Mouse (Mus musculus) retina, adult 2 months (tissue): ENCODE measurements around the gene Acads.
A peak's percentile ranks its signal among the peaks of the same experiment; 100 is the strongest.
"Not testable (repeated sequence)": the region's sequence is repeated elsewhere in the genome, so short reads cannot be mapped to it uniquely, and the experiment has no call there.

Experiments
- DNase-seq: peaks from one replicate; pipeline ENCODE4 v3.0.0-alpha.2; 2012; ENCODE audit warnings: low read depth, low spot score

The Acads gene

DNA sequence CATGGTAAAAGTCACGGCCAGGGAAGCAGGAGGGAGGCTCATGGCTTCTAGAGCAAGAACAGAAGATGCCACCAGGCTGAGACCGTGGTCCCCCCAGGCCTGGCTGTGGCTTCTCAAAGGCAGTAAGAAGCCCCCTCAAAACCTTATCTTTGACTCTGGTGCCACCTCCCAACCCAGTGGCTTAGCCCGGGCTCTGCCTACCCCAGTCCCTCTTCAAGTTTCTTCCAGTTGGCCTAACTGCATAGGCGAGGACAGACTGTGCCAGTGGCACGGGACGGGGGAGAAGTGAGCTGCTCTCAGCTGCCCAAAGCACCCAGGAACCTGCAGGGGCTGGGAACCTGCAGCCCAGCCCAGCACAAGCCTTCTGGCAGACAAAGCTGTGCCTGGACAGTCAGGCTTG lies 5.5 kb upstream of the Acads start:
- no peak for DNase-seq

DNA sequence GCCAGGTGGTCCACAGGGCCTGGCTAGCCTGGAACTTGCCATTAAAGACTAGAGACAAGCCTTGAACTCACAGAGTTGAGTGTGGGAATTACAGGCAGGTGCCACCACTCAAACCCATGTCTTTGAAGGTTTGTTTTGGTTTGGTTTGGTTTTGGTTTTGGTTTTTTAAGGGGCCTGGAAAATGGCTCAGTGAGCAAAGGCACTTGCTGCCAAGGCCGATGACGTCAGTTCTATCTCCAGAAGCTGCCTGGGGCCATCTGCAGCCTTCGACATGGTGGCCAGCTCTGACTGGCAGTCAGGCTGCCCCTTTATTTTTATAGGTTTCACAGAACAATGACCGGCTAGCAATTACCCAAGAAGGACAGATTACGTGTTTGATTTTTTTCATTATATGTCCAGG lies 1.8 kb upstream of the Acads start:
- no peak for DNase-seq

DNA sequence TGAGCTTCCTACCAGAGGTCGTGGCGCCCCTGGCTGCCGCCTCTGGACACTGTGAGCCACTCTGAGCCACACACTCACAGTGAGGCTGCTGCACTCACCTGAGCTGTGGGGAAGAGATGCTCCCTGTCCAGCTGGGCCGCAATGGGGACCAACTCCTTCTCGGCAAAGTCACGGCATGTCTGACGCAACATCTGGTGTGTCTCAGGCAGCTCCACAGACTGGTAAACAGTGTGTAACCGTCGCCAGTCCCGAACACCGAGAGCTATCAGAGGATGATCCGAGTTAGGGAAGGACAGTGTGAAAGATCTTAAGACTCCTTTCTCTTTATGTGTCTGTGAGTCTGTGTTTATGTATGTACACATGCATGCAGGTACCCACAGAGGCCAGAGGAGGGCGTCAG lies 1.7 kb downstream of the Acads start:
- no peak for DNase-seq

DNA sequence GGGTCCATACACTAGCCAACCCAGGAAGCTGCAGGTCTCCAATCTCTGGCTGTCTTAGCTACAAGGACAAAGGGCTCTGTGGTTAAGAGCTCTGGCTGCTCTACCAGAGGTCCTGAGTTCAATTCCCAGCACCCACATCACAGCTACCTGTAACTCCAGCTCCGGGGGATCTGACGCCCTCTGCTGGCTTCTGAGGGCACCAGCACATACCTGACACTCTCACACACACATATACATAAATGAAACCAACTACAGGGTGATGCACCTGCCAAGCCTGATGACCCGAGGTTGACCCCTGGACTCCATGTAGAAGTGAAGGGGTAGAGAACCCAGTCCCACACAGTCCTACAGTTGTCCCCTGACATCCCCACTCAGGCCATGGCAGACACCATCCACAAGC lies 2.7 kb downstream of the Acads start:
- no peak for DNase-seq

DNA sequence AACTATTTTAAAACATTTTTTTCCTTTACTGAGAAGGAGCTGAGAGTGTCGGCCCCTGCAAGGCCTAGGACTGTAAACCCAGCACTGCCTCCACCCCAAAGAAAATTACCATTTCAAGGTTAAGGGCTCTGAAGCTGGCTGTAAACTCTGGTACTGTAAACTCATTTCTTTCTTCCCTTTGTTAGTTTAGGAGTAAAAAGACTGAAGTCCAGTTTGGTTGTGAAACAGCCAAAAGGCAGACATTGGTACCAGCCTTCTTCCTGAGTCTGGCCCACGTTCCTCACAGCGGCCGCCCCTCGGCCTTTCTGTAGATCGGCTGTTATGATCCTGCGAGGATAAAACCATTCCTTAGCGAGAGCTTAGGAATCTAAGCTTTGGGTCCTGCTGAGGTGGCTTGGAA lies 4.6 kb downstream of the Acads start:
- DNase-seq = no peak

DNA sequence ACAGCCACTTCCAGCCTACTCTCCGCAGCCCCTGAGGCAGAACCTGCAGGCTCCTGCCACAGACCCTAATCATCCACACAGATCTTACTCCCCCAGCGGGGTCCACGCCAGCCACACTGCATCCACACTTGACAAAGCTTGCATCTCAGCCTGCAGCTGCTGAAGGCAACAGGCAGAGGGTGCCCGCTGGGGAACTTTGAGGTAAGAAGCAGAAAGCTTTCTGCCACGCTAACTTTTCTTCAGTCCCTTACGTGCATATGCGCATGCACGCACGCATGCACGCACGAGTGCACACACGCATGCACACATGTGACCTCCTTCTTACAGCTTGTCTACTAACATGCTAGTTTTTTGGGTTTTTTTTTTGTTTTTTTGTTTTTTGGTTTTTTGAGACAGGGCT lies 5.9 kb downstream of the Acads start:
- no peak for DNase-seq

DNA sequence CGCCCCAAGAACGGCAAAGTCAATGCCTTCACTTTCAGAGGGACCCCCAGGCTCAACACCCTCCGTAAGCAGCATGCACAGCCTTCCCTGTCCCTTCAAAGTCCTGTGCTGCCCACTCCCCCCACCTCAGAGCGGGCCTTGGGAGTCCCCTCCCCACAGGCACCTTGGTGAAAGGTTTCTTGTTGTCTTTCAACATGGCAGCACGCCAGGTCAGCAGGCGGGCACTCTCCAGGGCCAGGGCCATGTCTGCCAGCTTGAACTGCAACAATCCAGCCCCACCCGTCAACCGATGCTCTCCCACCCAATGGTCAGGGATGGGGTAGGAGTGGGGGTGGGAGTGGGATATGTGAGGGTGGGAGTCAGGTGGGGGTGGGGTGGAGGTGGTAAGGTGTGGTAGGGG lies 8.0 kb downstream of the Acads start:
- no peak for DNase-seq

DNA sequence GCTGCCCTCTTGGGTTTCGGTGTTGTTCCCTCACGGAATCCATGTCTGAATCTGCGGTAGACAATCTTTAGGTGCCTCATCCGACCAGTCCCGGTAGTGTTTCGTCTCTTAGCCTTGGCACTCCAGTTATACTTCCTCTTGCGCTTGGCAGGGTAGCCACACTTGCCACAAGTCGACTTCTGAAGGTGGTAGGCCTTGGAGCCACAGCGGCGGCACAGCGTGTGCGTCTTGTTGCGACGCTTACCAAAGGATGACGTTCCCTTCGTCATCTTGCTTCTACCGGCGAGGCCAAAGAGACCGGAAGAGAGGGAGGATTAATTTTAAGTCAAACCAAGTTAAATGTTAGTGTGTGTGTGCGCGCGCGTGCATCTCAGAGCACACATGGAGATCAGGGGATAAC lies 15.9 kb downstream of the Acads start:
- DNase-seq = not testable (repeated sequence)

DNA sequence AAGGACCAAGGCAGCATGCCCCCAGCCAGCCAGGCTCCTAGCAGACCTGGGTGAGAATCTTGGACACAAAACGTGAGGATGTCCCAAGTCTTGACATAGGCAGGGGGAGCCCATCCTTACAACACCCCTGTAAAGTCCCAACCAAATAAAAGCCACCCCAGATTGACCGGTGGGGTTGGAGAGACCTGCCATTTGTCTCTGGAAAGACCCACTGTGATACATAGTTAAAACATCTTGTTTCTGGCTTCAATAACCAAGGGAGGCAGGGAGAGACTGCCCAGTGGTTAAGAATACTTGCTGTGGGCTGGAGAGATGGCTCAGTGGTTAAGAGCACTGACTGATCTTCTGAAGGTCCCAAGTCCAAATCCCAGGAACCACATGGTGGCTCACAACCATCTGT lies 16.9 kb downstream of the Acads start:
- DNase-seq = no peak

DNA sequence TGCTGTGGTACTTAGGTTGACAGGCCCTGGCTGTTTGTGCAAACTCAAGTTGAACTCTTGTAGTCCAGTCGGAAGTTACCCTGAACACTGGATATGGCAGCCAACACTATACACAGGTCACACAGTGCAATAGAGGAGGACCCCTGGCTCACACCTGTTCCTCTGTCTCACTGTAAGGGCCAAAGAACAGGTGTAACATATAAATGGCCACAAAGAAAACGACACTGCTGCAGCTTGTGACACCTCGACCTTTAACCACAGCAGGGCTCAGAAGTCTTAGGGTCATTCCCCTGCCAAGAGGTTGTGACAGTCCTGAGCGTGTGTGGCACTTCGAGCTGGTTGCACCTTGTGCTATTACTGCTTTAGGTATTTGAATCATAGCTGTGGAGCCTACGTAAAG lies 18.7 kb downstream of the Acads start:
- DNase-seq = no peak

DNA sequence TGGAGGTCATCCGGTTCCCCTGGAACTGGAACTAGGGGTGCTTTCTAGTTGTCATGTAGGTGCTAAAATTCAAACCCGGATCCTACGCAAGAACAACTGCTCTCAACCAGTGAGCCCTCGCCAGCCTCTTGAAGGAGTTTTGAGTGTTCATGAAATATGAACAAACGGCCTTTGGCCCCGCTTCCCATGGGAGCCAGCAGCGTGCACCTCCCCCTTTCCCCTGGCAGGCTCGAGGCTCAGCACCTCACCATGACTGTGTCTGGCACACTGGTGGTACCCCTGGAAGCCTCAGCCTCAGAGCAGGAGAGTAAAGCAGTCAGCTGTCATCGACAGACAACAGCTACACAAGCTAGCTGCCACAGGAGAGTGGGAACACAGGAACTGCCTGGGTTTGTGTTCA lies 19.2 kb downstream of the Acads start:
- DNase-seq = no peak

DNA sequence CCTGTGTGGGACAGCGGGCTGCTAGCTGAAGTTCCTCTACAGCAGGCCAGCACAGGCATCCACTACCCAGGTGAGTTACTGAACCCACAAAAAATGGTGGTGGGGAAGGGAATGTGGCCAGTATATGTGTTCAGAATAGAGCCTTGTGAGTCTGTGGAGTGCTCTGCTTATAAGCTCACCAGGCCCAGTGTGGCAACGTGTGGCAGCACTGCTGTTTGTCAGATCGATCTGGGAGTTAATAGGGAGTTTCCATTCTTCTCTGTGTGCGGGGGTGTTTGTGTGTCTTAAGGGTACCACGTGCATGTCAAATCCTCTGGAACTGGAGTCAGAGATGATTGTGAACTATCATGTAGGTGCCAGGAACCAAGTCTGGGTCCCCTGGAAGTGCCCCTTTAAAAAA lies 19.6 kb downstream of the Acads start:
- DNase-seq = no peak

DNA sequence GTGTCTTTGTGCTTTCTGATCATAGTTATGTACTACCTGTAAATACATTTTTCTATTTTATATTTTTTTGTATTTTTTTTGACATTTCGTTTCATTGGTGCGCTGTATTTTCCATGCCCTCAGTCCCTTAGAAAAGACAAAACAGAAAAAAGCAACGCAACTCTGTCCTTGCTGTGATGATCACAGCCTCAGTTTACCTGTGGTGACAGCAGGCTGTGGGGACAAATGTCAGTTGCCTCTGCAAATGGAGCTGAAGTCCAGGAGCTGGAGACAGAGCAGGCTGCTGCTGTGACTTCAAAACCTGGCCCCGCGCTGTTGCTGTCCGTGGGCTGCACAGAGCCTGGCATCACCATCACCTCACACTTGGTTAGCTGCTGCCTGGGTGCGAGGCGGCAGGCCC lies 21.0 kb downstream of the Acads start, which contains the start of gene Gm10401:
Gene Gm10401, minus strand, starts transcription at position 101 of the 400 bp plus-strand sequence.
- DNase-seq = no peak

DNA sequence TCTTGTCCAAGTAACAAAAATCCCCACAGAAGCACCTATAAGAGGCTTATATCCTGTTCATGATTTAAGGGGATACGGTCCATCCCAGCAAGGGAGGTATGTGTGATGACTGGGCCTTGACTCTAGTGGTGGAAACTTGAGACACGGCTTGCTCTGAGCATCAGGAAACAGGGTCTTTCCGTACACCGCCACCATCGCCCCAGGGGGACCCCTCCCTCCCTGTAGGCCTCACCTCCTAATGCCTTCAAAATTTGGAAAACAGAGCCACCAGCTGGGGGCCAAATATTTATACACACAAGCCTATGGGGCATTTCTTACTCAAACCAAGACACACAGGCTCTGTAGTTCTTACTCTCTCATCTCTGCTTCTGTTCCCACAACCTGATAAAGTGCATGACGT lies 27.4 kb downstream of the Acads start:
- no peak for DNase-seq

DNA sequence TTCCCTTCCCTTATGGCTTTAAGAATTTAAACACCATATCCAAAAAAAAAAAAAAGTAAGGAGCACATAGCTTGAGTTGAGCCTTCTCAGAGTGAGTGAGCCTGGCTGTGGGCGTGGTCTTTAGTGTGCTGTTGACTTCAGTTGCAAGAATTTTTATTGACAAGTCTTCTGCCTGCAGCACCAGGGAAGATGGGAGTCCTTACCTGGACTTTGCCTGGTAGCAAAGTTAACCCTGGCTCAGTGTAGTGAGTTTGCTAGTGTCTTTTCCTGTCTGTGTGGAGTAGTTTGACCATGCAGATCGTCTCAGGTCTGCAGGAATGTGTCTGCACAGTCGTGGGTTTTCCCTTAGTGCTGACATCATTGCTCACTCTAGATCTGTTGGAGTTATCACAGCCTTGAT lies 28.1 kb downstream of the Acads start:
- DNase-seq = no peak

DNA sequence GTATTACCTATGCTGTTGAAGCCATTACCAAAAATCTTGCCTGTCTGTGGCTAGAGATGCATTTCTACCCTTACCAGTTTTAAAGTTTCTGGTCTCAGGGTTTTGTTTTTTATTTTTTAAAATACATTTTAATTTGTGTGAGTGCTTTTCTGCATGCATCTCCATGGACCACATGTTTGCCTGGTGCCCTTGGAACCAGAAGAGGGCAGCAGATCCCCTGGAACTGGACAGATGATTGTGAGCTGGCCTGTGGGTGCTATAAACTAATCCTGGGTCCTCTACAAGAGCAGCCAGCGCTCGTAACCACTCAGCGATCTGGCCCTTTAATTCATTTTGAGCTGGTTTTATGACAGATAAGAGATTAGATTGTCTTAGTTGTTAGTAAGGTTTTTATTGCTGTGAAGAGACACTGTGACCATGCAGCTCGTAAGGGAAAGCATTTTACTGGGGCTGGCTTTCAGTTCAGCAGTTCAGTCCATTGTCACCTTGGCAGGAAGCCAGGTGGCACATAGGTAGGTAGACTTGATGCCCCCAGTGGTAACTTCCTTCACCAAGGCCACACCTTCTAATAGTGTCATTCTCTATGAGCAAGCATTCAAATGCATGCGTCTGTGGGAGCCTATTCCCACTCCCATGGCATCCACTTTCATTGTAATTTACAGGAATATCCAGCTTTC lies 29.4 kb downstream of the Acads start:
- no peak for DNase-seq

DNA sequence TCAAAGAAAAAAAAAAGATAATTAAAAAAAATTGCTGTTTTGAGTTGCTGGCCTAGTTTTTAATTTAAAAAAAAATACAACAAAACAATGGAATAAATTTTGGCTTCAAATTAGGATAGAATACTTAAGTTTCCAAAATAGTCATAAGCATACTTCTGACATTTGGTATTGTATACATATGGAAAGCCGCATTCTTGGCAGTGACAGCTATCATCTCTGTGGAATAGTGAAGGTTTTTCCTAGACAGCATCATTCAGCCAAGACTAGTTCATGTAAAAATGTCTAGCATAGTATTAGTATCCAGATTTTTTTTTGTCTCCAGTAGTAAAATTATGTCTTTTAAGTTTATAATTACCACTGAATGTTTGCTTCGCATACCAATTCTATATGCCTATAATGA lies 33.5 kb downstream of the Acads start:
- DNase-seq = no peak

DNA sequence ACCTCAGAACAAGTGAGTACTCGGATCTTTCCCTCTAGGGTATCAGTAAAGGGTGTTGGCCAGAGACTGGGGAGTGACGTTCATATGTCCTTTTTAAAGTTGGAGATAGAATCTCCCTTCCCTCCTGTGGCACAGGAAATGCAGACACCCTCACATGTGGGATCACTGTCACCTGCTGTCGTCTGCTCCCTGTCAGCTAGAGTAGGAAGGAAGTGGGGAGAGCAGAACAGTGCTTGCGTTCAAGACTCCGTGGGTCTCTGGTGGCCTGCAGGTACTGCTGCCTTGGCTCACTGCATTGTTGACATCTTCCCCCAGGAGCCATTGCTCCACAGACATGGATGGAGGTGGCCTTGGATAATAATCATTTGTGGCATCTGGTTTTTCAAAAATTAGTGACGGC lies 35.7 kb downstream of the Acads start:
- DNase-seq = no peak

DNA sequence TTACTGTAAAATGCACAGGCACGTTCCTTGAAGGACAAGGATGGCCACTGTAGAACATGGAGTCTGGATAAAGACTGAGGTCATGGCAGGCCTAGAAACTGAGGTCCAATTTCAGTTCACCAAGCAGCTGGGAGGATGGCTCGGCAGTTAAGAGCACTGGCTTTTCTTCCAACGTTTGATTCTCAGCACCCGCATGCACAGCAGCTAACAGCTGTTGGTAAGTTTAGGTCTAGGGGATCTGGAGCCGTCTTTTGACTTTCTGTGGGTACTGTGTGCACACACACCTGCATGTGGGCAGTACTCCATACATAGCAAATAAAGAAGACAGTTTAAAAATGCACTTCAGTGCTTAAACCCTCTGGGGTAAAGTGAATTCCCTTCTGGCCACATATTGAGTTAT lies 37.5 kb downstream of the Acads start:
- DNase-seq = no peak

DNA sequence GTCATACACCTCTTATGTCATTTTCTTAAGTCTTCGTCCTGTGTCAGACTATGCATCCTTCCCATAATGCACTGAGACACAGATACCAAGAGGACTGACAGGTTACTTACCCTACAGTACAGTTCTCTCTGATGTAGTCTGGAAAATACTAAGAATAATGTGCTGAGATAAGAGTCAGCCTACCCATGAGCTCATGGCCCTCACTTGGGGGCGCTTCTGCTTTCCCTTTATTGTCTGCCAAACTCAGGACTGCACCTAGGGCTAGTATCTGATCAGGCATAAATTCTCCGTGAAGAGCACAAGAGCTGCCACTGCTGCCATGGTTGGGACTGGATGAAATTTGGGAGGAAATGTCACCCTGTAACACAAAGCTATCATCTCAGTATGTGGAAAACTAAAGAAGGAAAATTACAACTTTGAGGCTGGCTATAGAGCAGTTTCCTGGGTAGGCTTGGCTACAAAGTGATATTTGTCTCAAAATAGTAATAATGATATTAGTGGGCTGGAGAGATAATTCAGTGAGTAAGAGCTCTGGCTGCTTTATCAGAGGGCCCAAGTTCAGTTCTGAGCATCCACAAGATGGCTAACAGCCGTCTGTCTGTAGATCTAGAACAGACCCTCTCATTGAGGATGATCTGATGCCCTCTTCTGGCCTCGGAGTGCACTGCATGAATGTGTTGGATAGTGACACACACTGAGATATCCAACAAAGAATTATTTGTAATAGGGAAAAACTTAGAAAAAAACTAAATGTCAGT lies 42.8 kb downstream of the Acads start:
- peak; percentile 20 for DNase-seq

DNA sequence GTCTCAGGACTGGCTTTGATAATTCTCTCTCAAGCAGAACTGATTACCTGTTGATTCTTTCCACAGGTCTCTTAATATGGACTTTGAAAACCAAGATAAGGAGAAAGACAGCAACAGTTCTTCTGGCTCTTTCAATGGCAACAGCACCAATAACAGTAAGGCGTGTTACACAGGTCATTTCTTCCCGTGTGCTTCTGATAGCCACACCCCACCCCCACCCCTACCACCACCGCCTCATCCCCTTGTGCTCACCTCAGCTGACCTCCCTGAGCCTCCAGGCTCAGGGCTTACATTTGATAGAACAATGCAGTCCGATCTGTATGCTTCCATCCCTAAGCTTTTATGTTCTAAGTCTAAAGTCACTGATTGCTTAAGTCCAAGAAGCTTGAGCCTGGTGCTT lies 44.4 kb downstream of the Acads start:
- DNase-seq = no peak

DNA sequence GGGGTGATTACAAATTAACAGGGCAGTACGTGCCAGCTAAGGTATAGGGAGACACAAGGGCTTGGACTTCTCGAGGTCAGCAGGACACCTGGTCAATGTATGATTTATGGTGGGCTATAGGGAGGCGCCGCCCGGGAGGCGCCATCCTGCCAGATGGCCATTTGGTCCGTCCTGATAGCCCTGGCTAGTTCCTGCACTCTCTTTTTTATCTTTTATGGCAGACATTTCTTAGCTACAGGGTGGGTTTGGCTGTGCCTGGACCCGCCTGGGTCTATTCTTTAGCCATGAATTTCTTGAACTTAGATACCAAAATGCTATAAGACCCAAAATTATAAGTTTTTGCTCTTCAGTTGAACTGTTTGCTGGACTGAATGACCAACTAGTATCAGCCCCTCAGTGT lies 45.8 kb downstream of the Acads start:
- not testable (repeated sequence) for DNase-seq

DNA sequence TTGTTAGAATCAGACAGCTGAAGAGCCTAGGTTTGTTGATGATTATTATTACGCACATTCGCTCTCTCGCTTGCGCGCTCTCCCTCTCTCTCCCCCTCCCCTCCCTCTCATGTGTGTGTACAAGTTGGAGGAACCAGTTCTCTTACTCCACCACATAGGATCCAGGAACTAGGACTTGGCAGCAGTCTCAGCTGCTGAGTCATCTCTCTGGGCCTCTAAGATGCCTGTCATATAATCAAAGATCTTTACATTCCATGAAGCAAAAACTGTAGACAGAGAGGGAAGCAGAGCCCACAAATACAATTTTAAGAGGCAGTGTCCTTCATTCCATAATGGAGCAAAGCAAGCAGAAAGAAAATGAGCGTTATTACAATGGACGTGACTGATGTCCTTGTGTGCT lies 47.0 kb downstream of the Acads start:
- DNase-seq = no peak
